Mouse (Mus musculus) neutrophil, adult 59 days (primary cell): ENCODE measurements around the gene Patl2. TPM values are rescaled to one million over a fixed set of nuclear protein-coding genes. Genes with fewer than 3 reads are reported as not detected.

ENCODE experiments used
- total RNA-seq, 2 experiments: library from RNA; stranded (reverse); gene quantifications; 1 replicate in 1 of 2; 2 replicates in 1 of 2; pipeline ENCODE4 v1.2.4; 2023

Patl2 gene
- not detected for total RNA-seq

GRCm38 (mm10) chr2:122186106-122186505 lies at the start of gene Patl2, which contains the start of gene Terb2:
Patl2 (minus strand) TSS chr2:122186189.
Terb2 (plus strand) TSS chr2:122186272.

GRCm38 (mm10) chr2:122234611-122235288 lies 48.8 kb upstream of the Patl2 start, which contains the start of gene Sord:
Sord (plus strand) TSS chr2:122234749.

GRCm38 (mm10) chr2:122160680-122161079 lies 25.3 kb downstream of the Patl2 start, which contains the start of gene Trim69:
Trim69 (plus strand) TSS chr2:122160700.

GRCm38 (mm10) chr2:122147508-122148241 lies 38.3 kb downstream of the Patl2 start, which contains the start of gene B2m:
B2m (plus strand) TSS chr2:122147686.

GRCm38 (mm10) chr2:122117961-122118958 lies 67.7 kb downstream of the Patl2 start, which contains the start of gene Spg11:
Spg11 (minus strand) TSS chr2:122118386.

Other genes with a start within 250 kb of the Patl2 start
- 10 to 100 TPM; 24.0 to 26.0 TPM for gene Ctdspl2, start 230.2 kb downstream of the Patl2 start, total RNA-seq
- not detected for gene Mageb3, start 230.1 kb downstream of the Patl2 start, total RNA-seq
- gene Eif3j1, start 157.6 kb downstream of the Patl2 start, total RNA-seq, result 10 to 100 TPM; 19.5 to 20.9 TPM
- 10 to 100 TPM; 25.1 to 25.4 TPM for gene Spg11, start 67.8 kb downstream of the Patl2 start, total RNA-seq
- 1,000 to 10,000 TPM; 1,167 to 1,220 TPM for gene B2m, start 38.5 kb downstream of the Patl2 start, total RNA-seq
- gene Trim69, start 25.5 kb downstream of the Patl2 start, total RNA-seq, result under 1 TPM in 1 of 2 experiments, not detected in 1; 0.27 TPM
- gene Terb2, start 83 bp upstream of the Patl2 start, total RNA-seq, result not detected
- gene Sord, start 48.6 kb upstream of the Patl2 start, total RNA-seq, result 10 to 100 TPM; 17.1 to 19.6 TPM
- gene Duox2, start 112.3 kb upstream of the Patl2 start, total RNA-seq, result not detected
- gene Duoxa2, start 112.7 kb upstream of the Patl2 start, total RNA-seq, result not detected
- not detected for gene Duoxa1, start 127.5 kb upstream of the Patl2 start, total RNA-seq
- gene Duox1, start 129.5 kb upstream of the Patl2 start, total RNA-seq, result not detected
- gene Shf, start 183.0 kb upstream of the Patl2 start, total RNA-seq, result 1 to 10 TPM; 1.3 to 3.0 TPM
- gene Slc28a2, start 240.3 kb upstream of the Patl2 start, total RNA-seq, result 10 to 100 TPM; 38.5 to 43.5 TPM